Mouse (Mus musculus): ENCODE measurements around the gene Procr. TPM values are rescaled to one million over a fixed set of nuclear protein-coding genes. Genes with fewer than 3 reads are reported as not detected.

The Procr gene
- polyA plus RNA-seq, 1 experiment from 2014 or later: 1.2 TPM

DNA sequence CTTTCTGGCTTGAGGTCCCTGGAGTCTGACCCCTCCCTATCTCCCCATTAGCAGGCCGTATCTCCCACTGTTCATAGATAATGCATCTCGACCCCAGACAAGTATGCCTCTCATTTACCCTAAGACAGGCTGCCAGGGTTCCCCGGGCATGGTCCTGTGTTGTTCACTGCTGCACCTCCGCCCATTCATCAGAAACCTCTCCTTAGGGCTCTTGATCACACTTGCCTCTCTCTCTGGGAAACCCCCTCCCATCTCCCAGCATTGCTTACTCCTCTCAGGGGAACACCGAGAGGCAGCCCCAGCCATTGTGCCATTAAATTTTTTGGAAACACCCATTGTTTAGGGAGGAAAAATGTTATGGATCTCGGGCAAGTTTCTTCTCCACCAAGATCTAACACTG lies 27.1 kb downstream of the Procr start:
- no peak overlapping the region for H3K27ac ChIP-seq (replicated peaks)
- no peaks in the 10 kb centered on the region for H3K4me1 ChIP-seq (replicated peaks)
- H3K9ac ChIP-seq: no peak overlapping the region
- peaks cover 67% of the 10 kb centered on the region for H3K27me3 ChIP-seq
- H3K4me3 ChIP-seq (replicated peaks): no peak overlapping the region
- H3K4me2 ChIP-seq: no peak overlapping the region
- 56% methylated on average over 6 of the region's 6 CpGs for WGBS (ENCODE audit: insufficient replicate concordance)
- H3K36me3 ChIP-seq (replicated peaks): no peaks in the 10 kb centered on the region
- no peaks in the 10 kb centered on the region for H3K9me3 ChIP-seq (replicated peaks)
- no peak for ATAC-seq (ENCODE audit: insufficient read depth)

GRCm38 (mm10) chr2:155779066-155779465 lies 28.1 kb downstream of the Procr start:
- ATAC-seq (ENCODE audit: insufficient read depth): no peak
- H3K27me3 ChIP-seq: peaks cover 56% of the 10 kb centered on the region
- WGBS (ENCODE audit: insufficient replicate concordance): 38% methylated on average over 7 of the region's 7 CpGs
- no peaks in the 10 kb centered on the region for H3K9me3 ChIP-seq (replicated peaks)
- no peaks in the 10 kb centered on the region for H3K4me1 ChIP-seq (replicated peaks)
- H3K9ac ChIP-seq: no peak overlapping the region
- H3K36me3 ChIP-seq (replicated peaks): no peaks in the 10 kb centered on the region
- H3K4me3 ChIP-seq (replicated peaks): no peak overlapping the region
- no peak overlapping the region for H3K4me2 ChIP-seq
- no peak overlapping the region for H3K27ac ChIP-seq (replicated peaks)

DNA sequence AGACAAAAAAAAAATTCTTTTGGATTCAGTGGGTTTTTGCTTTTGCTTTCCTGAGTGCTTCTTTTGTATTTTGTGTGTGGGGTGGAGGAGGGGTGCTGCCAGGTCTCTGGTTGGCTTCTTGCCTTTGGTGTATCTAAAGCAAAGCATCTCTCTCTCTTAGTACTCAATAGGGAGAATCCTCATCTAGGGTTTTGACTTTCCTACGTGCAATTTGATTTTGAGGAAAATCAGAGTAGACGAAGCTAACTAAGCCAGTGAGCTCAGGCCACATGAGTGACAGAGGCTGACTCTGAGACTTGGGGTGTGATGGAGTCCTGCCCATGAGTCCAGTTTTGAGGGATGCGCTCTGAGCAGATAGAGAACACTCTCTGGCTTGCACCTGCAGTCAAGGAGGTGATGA lies 28.6 kb downstream of the Procr start:
- no peaks in the 10 kb centered on the region for H3K36me3 ChIP-seq (replicated peaks)
- H3K9ac ChIP-seq: no peak overlapping the region
- no peak overlapping the region for H3K4me3 ChIP-seq (replicated peaks)
- ATAC-seq (ENCODE audit: insufficient read depth): no peak
- H3K9me3 ChIP-seq (replicated peaks): no peaks in the 10 kb centered on the region
- H3K4me1 ChIP-seq (replicated peaks): no peaks in the 10 kb centered on the region
- peaks cover 52% of the 10 kb centered on the region for H3K27me3 ChIP-seq
- WGBS (ENCODE audit: insufficient replicate concordance): 61% methylated on average over 3 of the region's 3 CpGs
- H3K4me2 ChIP-seq: no peak overlapping the region
- H3K27ac ChIP-seq (replicated peaks): no peak overlapping the region

- Histone ChIP-seq H3K9me3 (replicated peaks) (no peaks in the 10 kb centered on the region), H3K4me3 (replicated peaks) (no peak overlapping the region), H3K4me1 (replicated peaks) (no peaks in the 10 kb centered on the region), H3K4me2 (no peak overlapping the region), H3K9ac (no peak overlapping the region), H3K36me3 (replicated peaks) (no peaks in the 10 kb centered on the region), H3K27ac (replicated peaks) (no peak overlapping the region), H3K27me3 (peaks cover 19% of the 10 kb centered on the region; the same call in 1 of the 2 replicates)
- WGBS (ENCODE audit: insufficient replicate concordance): 60% methylated on average over 6 of the region's 6 CpGs
- no peak for ATAC-seq (ENCODE audit: insufficient read depth)
Measured at GRCm38 (mm10) chr2:155784534-155784933, 33.6 kb downstream of the Procr start.

- H3K27me3 ChIP-seq: peaks cover 15% of the 10 kb centered on the region; the same call in 1 of the 2 replicates
- H3K9ac ChIP-seq: no peak overlapping the region
- WGBS (ENCODE audit: insufficient replicate concordance): 22% methylated on average over 5 of the region's 5 CpGs
- H3K9me3 ChIP-seq (replicated peaks): no peaks in the 10 kb centered on the region
- H3K4me2 ChIP-seq: no peak overlapping the region
- no peak overlapping the region for H3K4me3 ChIP-seq (replicated peaks)
- H3K27ac ChIP-seq (replicated peaks): no peak overlapping the region
- H3K36me3 ChIP-seq (replicated peaks): no peaks in the 10 kb centered on the region
- H3K4me1 ChIP-seq (replicated peaks): no peaks in the 10 kb centered on the region
- ATAC-seq (ENCODE audit: insufficient read depth): no peak
Measured at GRCm38 (mm10) chr2:155786905-155787304, 36.0 kb downstream of the Procr start.

DNA sequence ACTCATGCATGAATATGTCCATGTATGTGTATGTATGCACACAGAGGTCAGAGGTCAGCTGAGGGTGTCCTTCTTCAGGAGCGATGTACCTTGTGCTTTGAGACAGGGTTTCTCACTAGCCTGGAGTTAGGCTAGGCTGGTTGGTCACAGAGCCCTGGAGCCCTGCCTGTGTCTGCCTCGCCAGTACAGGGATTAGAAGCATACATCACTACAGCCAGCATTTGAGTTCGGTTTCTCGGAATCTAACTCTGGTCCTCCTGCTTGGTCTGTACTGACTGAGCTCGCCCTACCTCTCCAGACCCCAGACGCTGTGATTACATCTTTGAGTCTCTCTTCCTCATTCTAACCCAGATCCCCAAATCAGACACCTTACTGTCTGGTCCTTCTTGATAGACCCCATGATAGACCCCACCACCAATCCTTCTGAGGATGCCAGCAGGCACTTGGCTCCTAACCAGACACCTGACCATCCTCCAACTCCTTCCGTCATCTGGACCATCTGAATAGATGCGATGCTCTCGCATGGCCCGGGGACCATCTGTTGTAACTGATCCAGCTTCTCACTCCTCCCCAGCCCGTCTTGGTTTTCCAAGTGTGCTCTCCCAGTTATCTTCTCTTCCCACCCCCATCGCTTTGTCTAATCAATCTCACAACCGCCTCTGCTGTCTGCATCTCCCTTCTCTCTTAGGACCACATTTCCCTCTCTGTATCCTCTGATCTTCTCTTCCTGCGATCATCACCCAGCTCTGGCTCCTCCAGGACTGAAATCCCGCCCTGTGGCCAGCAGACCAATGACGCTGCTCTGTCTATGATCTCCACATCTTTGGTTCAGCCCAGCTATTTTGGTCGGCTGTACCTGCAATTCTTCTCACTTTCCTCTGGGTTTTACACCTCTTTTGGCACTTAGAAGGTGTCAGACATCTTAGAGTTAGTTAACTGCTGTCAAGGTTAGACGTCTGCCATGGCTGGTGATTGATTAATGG lies 37.3 kb downstream of the Procr start:
- H3K4me1 ChIP-seq (replicated peaks): no peaks in the 10 kb centered on the region
- no peak overlapping the region for H3K4me3 ChIP-seq (replicated peaks)
- peaks cover 17% of the 10 kb centered on the region; the same call in 1 of the 2 replicates for H3K27me3 ChIP-seq
- ATAC-seq (ENCODE audit: insufficient read depth): no peak
- no peak overlapping the region for H3K4me2 ChIP-seq
- H3K36me3 ChIP-seq (replicated peaks): no peaks in the 10 kb centered on the region
- no peak overlapping the region for H3K9ac ChIP-seq
- 48% methylated on average over 18 of the region's 18 CpGs for WGBS (ENCODE audit: insufficient replicate concordance)
- H3K9me3 ChIP-seq (replicated peaks): no peaks in the 10 kb centered on the region
- H3K27ac ChIP-seq (replicated peaks): no peak overlapping the region

DNA sequence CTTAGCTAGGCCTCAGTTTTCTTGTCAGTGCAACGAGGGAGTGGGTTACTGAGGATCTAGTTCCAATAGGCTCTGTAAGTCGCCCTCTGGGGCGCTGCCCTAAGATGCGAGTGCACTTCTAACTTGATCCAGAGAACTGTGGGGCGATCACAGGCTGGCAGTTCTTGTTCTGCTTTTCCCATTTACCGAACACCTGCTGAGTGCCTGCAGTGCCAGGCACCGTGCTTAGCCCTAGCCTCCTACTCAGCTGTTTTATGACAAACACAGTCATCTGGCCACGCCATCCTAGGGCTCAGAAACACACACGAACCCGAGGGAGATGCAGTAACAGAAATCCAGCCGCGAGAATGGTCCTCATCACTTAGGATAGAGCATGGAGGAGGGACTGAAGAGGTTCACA lies 42.0 kb downstream of the Procr start:
- Histone ChIP-seq H3K36me3 (replicated peaks) (no peaks in the 10 kb centered on the region), H3K4me1 (replicated peaks) (no peaks in the 10 kb centered on the region), H3K4me2 (no peak overlapping the region), H3K4me3 (replicated peaks) (no peak overlapping the region), H3K27me3 (peaks cover 14% of the 10 kb centered on the region; the same call in 1 of the 2 replicates), H3K9ac (no peak overlapping the region), H3K27ac (replicated peaks) (no peak overlapping the region), H3K9me3 (replicated peaks) (no peaks in the 10 kb centered on the region)
- ATAC-seq (ENCODE audit: insufficient read depth): no peak
- WGBS (ENCODE audit: insufficient replicate concordance): 31% methylated on average over 12 of the region's 12 CpGs

DNA sequence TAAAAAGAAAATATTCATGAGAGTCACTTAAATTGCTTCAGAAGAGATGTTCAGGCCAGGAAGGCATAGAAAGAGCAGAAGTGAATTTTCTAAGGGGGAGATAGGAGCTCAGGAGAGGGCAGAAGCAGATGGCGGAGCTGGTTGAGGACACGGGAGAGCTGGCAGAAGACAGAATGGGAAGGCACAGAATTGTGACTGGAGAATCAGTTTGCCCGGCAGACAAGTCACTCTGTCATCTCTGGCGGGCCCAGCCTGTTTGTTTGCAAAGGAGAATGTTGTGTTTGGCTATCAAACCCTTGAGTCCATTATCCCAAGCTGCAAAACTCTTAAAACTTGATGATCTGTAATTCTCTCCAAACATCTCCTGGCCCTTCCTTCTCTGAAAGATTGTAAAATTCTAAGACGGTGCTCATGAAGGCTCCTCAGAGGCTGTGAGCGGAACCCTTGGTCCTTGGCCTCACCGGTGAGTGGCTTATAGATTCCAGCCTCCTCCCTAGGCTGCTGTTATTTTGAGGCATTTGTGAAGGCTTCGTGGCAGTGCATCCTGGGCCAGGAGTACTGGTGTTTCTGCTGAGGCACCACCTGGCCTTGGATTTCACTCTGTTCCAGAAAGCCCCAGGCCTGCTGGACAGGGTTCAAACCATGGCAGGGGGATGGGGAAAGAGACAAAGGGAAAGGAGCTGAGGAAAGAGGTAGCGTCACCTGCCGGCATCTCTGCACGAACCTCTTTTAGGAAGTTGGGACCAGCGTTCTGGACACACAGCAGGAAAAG lies 43.9 kb downstream of the Procr start:
- H3K27me3 ChIP-seq: peaks cover 15% of the 10 kb centered on the region
- WGBS (ENCODE audit: insufficient replicate concordance): 71% methylated on average over 12 of the region's 12 CpGs
- no peak overlapping the region for H3K4me2 ChIP-seq
- H3K4me1 ChIP-seq (replicated peaks): no peaks in the 10 kb centered on the region
- H3K4me3 ChIP-seq (replicated peaks): no peak overlapping the region
- no peaks in the 10 kb centered on the region for H3K9me3 ChIP-seq (replicated peaks)
- no peak for ATAC-seq (ENCODE audit: insufficient read depth)
- H3K9ac ChIP-seq: no peak overlapping the region
- H3K36me3 ChIP-seq (replicated peaks): no peaks in the 10 kb centered on the region
- H3K27ac ChIP-seq (replicated peaks): no peak overlapping the region

DNA sequence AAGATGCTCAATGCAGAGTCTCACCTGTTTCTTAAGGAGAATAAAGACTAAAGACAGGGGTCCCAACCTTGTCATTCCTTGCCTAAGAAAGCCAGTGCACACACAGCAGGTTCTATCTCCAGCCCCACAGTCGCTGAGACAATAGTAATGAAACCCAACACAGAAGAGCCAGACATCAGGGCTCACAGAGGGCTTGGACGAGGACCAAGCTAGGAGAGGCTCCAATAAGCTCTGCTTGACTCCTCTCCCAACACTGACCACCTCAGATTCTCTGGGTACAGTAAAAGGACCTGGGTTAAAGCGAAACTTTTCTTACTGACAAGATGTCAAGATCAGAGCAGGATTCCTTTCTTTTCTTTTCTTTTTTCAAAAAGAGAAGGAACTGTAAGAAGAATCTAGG lies 47.7 kb downstream of the Procr start:
- Histone ChIP-seq H3K4me3 (replicated peaks) (no peak overlapping the region), H3K36me3 (replicated peaks) (no peaks in the 10 kb centered on the region), H3K9ac (no peak overlapping the region), H3K9me3 (replicated peaks) (no peaks in the 10 kb centered on the region), H3K27me3 (peaks cover 15% of the 10 kb centered on the region), H3K27ac (replicated peaks) (no peak overlapping the region), H3K4me2 (no peak overlapping the region), H3K4me1 (replicated peaks) (no peaks in the 10 kb centered on the region)
- WGBS (ENCODE audit: insufficient replicate concordance): 28% methylated on average over 3 of the region's 3 CpGs
- ATAC-seq (ENCODE audit: insufficient read depth): no peak

GRCm38 (mm10) chr2:155802761-155803160 lies 51.8 kb downstream of the Procr start:
- Histone ChIP-seq H3K27ac (replicated peaks) (no peak overlapping the region), H3K4me3 (replicated peaks) (no peak overlapping the region), H3K9ac (no peak overlapping the region), H3K4me2 (no peak overlapping the region), H3K4me1 (replicated peaks) (no peaks in the 10 kb centered on the region), H3K9me3 (replicated peaks) (no peaks in the 10 kb centered on the region), H3K27me3 (peaks cover 14% of the 10 kb centered on the region), H3K36me3 (replicated peaks) (no peaks in the 10 kb centered on the region)
- ATAC-seq (ENCODE audit: insufficient read depth): no peak
- 39% methylated on average over 3 of the region's 3 CpGs for WGBS (ENCODE audit: insufficient replicate concordance)

DNA sequence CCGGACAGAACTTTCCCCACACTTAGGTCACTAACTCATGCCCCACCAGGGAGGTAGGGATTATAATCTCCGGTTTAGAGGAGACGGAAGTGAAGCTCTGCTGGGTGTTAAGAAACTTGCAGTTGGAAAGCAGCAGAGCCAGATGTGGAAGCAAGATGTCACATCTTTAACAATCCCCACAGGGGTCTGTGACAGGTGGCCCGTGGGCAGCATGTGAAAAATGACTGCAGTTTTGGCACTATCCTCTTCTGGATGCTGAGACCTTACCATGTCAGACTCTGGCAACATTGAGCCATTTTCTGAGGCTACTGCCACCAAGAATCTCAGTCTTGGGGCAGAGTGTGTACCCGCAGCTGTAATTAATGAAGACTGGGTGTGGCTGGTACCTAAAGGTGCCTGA lies 53.1 kb downstream of the Procr start:
- 45% methylated on average over 5 of the region's 5 CpGs for WGBS (ENCODE audit: insufficient replicate concordance)
- no peaks in the 10 kb centered on the region for H3K9me3 ChIP-seq (replicated peaks)
- no peak overlapping the region for H3K27ac ChIP-seq (replicated peaks)
- ATAC-seq (ENCODE audit: insufficient read depth): no peak
- no peak overlapping the region for H3K4me2 ChIP-seq
- no peaks in the 10 kb centered on the region for H3K4me1 ChIP-seq (replicated peaks)
- no peak overlapping the region for H3K4me3 ChIP-seq (replicated peaks)
- H3K9ac ChIP-seq: no peak overlapping the region
- H3K27me3 ChIP-seq: peaks cover 10% of the 10 kb centered on the region
- no peaks in the 10 kb centered on the region for H3K36me3 ChIP-seq (replicated peaks)

All from liver, embryonic 15.5 days (tissue).